Mouse (Mus musculus) testis, adult 2 months (tissue): ENCODE results near the gene Ntrk1. TPM values are rescaled to one million over a fixed set of nuclear protein-coding genes. Genes with fewer than 3 reads are reported as not detected.

ENCODE experiments used
- H3K27ac ChIP-seq: fragments of 200-500 bp; 2 replicates; pipeline ENCODE4 v1.5.1; 2012; ENCODE audit warnings: low read depth, low read length; ENCODE audit not compliant: control insufficient read depth, insufficient read depth
- H3K27me3 ChIP-seq: fragments of 200-500 bp; 2 replicates; pipeline ENCODE4 v1.6.1; 2012; ENCODE audit warnings: mild to moderate bottlenecking, low read length, moderate library complexity; ENCODE audit not compliant: control insufficient read depth, insufficient read depth
- H3K36me3 ChIP-seq: fragments of 200-500 bp; 2 replicates; pipeline ENCODE4 v1.6.1; 2012; ENCODE audit warnings: mild to moderate bottlenecking, low read length; ENCODE audit not compliant: control insufficient read depth, insufficient read depth
- H3K4me1 ChIP-seq: fragments of 200-500 bp; 2 replicates; pipeline ENCODE4 v1.6.1; 2012; ENCODE audit warnings: low read length; ENCODE audit not compliant: control insufficient read depth, insufficient read depth
- H3K4me3 ChIP-seq: fragments of 200-500 bp; 2 replicates; pipeline ENCODE4 v1.5.1; 2012; ENCODE audit warnings: low read depth, mild to moderate bottlenecking, low read length, moderate library complexity, mixed read lengths; ENCODE audit not compliant: control insufficient read depth
- CTCF ChIP-seq: fragments of 200-500 bp; IDR thresholded peaks from 2 replicates; pipeline ENCODE4 v1.5.1; 2012; ENCODE audit warnings: low read depth, mild to moderate bottlenecking, inconsistent platforms, low read length, moderate library complexity; ENCODE audit not compliant: control insufficient read depth, insufficient read depth, insufficient replicate concordance
- POLR2A ChIP-seq: fragments of 200-500 bp; IDR thresholded peaks from 2 replicates; pipeline ENCODE4 v1.6.1; 2012; ENCODE audit warnings: low read depth, mild to moderate bottlenecking, inconsistent platforms, low read length, moderate library complexity; ENCODE audit not compliant: control insufficient read depth
- polyA plus RNA-seq: library from polyadenylated mRNA; depleted of rRNA; stranded (reverse); fragments of >200 nt; gene quantifications from 2 replicates; pipeline ENCODE4 v1.2.3, GENCODE M21; 2012

Ntrk1 gene
- polyA plus RNA-seq, 1 experiment = 0.64 TPM

DNA sequence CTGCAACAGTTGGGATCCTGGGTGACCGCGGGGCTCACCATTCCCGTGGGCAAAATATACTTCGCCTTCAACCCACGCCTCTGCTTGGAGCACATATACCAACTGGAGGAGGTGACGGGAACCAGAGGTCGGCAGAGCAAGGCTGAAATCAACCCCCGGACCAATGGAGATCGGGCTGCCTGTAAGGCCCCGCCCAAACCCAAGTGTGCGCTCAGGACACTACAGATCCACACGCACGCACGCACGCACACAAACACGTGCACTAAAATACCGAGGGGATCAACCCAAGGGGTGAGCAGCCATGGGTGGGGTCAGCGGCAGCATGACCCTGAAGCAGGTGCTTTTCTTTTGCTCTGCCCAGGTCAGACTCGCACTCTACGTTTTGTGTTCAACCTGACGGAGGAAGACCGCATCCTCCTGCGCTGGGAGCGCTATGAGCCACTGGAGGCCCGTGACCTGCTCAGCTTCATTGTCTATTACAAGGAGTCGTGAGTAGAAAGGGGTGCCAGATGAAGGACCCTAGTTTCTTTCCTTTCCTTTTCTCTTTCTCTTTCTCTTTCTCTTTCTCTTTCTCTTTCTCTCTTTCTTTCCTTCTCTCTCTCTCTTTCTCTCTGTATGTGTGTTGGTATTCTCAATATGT lies 9.2 kb upstream of the Ntrk1 start:
- Histone ChIP-seq H3K4me1 (peaks cover 3% of the 10 kb centered on the region), H3K27ac (no peak overlapping the region)

DNA sequence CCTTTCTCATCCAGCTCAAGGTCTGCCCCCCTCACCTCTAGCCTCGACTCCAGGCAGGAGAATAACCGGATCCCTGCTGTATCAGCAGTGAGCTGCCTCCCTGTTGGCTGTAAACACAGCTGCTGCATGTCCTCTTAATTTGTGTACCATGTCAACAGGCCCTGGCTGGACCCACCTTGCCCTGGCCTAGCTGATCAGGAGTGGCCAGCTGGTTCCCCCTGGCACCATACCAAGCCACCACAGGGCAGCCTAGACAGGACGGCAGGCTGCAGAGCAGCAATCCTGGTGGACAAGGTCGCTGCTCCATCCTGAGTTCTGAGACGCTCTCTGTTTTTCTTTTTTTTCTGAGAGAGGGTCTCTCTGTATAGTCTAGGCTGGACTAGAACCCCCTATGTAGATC lies 6.7 kb upstream of the Ntrk1 start:
- TF ChIP-seq CTCF (no peak), POLR2A (no peak)
- Histone ChIP-seq H3K36me3 (no peaks in the 10 kb centered on the region), H3K4me3 (no peak overlapping the region), H3K27ac (no peak overlapping the region), H3K27me3 (no peaks in the 10 kb centered on the region), H3K4me1 (peaks cover 4% of the 10 kb centered on the region)

More for the DNA sequence above, 9.2 kb upstream of the Ntrk1 start:
- no peak overlapping the region for H3K4me3 ChIP-seq
- H3K36me3 ChIP-seq = no peaks in the 10 kb centered on the region
- no peak for TF ChIP-seq POLR2A
- no peak for TF ChIP-seq CTCF
- no peaks in the 10 kb centered on the region for H3K27me3 ChIP-seq

DNA sequence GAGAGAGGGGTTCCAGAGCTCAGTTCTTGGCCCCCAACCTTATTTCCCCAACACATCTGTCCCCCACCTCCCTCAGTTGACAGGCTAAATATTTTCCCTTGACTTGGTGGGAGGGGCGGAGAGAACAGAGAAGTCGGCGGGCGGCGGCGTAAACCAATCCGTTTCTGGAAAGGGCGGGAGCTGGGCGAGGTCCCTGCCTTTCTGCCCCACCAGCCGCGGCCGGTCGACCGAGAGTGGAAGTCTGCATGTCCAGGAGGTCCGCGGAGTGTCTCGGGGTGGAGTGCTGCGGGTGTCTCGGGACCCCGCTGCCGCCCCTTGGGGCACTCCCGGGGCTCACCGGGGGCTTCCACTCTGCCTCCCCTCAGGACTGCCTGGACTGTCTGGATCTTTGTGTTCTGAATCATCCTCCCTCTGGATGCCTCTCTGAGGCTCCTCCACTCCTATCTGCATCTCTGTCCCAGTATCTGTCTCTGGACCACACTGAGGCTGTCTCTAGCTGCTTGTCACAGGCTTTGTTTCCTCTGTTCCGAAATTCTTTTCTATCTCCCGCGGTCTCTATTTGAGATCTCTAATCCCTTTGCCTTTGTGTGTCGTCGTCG lies 1.9 kb upstream of the Ntrk1 start, which contains the start of gene Insrr:
Gene Insrr (plus strand): TSS at position 216 of the 599 bp plus-strand sequence.
- Histone ChIP-seq H3K27ac (no peak within 1 kb of the TSS), H3K4me3 (no peak within 1 kb of the TSS; the same call in 1 of the 2 replicates), H3K36me3 (no peaks in the 10 kb centered on the region), H3K27me3 (peaks cover 3% of the 10 kb centered on the region), H3K4me1 (peaks cover 11% of the 10 kb centered on the region)
- no peak for TF ChIP-seq CTCF
- TF ChIP-seq POLR2A = no peak

DNA sequence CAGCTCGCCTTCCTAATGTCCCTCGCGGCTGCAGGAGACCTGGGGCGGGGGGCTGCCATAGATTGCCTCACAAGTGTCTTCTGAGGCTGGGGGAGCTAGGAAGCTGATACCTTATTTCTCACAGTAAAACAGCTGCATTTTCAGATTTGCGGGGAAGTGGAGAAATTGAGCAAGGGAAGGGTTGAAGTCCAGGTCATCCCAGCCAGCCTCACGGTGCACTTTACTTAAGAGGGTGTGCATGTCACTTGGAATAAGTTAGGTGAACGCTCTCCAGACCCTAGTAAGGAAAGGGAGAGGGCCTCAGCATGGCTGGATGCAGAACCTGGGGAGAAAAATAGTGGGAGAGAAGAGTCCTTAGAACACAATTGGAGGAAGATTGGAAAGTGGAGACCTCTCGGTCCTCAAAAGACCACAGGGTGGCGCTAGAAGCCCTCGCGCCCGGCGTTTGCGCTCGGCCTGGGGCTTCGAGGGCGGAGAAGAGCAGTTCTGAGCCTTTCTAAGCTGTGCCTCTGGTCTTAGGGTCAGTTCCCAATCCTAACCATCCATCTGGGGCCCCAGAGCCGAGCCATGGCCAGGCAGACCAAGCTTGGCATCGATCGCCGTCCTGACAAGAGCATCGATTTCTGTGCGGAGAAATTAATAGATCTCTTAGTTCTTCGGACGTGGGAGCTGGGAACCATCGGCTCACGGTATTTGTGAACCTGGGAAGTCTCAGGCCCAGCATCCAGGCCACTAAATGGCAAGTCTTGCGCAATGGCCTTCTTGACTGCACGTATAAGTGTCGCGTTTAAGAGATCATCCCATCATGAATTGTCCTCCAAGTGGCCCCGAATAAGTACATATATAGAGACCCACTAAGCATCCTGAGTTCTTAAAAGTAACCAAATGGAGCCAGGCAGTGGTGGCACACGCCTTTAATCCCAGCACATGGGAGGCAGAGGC lies 645 bp upstream of the Ntrk1 start:
- H3K36me3 ChIP-seq = no peaks in the 10 kb centered on the region
- H3K27ac ChIP-seq = no peak overlapping the region
- peak; percentile 39; the same call in 1 of the 2 replicates for TF ChIP-seq CTCF
- TF ChIP-seq POLR2A = no peak
- H3K4me1 ChIP-seq = peaks cover 11% of the 10 kb centered on the region
- H3K27me3 ChIP-seq = peaks cover 3% of the 10 kb centered on the region
- H3K4me3 ChIP-seq = peak overlapping the region; percentile 7

DNA sequence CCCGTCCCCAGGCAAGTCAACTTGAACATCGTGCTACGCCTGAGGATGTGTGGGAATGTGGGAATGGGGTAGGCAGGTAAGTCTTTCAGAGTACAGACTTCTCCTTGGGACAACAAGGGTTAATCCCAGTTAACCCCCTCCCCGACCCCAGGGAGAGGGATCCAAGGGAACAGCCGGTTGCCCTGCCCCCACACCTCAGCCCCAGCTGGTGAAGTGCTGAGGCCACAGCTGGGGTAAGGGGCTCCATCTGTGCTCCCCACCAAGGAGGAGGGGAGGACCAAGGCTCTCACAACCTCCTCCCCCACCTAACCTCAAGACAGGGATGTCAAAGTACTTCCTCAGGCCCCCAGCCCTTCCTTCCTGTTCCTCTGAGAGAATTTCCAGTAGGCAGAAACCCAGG lies 5.2 kb downstream of the Ntrk1 start:
- no peaks in the 10 kb centered on the region for H3K27me3 ChIP-seq
- no peak overlapping the region for H3K27ac ChIP-seq
- no peak overlapping the region for H3K4me3 ChIP-seq
- peaks cover 3% of the 10 kb centered on the region for H3K4me1 ChIP-seq
- TF ChIP-seq POLR2A = no peak
- no peak for TF ChIP-seq CTCF
- no peaks in the 10 kb centered on the region for H3K36me3 ChIP-seq

DNA sequence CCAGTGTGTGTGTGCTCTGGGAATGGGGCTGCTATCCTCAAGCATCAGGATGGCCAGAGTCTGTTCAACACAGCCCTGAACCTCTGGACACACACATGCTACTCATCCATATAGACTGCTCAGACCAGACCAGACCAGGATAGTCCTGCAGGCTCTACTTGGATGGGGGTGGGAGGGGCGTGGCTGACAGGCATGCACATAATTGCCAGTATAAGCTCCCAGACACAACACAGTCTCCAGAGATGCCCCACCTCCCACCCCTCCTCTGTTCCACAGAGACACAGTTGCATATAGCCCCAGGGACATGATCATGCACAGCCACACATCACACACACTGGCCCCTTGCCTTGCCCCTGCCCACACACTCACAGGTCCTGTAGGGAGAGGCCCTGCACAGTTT lies 5.7 kb downstream of the Ntrk1 start:
- Histone ChIP-seq H3K4me3 (no peak overlapping the region), H3K27me3 (no peaks in the 10 kb centered on the region), H3K4me1 (no peaks in the 10 kb centered on the region), H3K27ac (no peak overlapping the region), H3K36me3 (no peaks in the 10 kb centered on the region)
- TF ChIP-seq POLR2A = no peak
- no peak for TF ChIP-seq CTCF
